Mouse (Mus musculus) urinary bladder, postnatal 25 days (tissue): Measurements from ENCODE around the gene Lmtk2.

Experiments
- DNase-seq: peaks from one replicate; pipeline ENCODE4 v3.0.0; 2022; ENCODE audit warnings: low spot score

The Lmtk2 gene

GRCm38 (mm10) chr5:144219306-144219705 lies 119.1 kb downstream of the Lmtk2 start:
- no peak for DNase-seq

GRCm38 (mm10) chr5:144219936-144220335 lies 119.7 kb downstream of the Lmtk2 start:
- no peak for DNase-seq

GRCm38 (mm10) chr5:144221305-144221704 lies 121.1 kb downstream of the Lmtk2 start:
- DNase-seq, result no peak

GRCm38 (mm10) chr5:144222811-144223502 lies 122.7 kb downstream of the Lmtk2 start:
- no peak for DNase-seq

- peak; percentile 92 for DNase-seq
Observed at GRCm38 (mm10) chr5:144223503-144223862, 123.2 kb downstream of the Lmtk2 start, which contains the start of gene Tecpr1. TSS of gene Tecpr1 (minus strand) at chr5:144223615.

GRCm38 (mm10) chr5:144223899-144224816 lies 123.9 kb downstream of the Lmtk2 start:
- DNase-seq, result no peak

- DNase-seq, result no peak
Observed at GRCm38 (mm10) chr5:144226220-144226619, 126.0 kb downstream of the Lmtk2 start.

GRCm38 (mm10) chr5:144230216-144230615 lies 130.0 kb downstream of the Lmtk2 start:
- DNase-seq, result no peak

- DNase-seq, result no peak
Observed at GRCm38 (mm10) chr5:144231410-144231809, 131.2 kb downstream of the Lmtk2 start.

- DNase-seq, result no peak
Observed at GRCm38 (mm10) chr5:144232531-144232930, 132.3 kb downstream of the Lmtk2 start.

GRCm38 (mm10) chr5:144234222-144234621 lies 134.0 kb downstream of the Lmtk2 start:
- DNase-seq, result no peak

- DNase-seq, result no peak
Observed at GRCm38 (mm10) chr5:144234714-144235113, 134.5 kb downstream of the Lmtk2 start.
